ENCODE assay signal across 11 mouse cellular contexts in the genomic region with DNA sequence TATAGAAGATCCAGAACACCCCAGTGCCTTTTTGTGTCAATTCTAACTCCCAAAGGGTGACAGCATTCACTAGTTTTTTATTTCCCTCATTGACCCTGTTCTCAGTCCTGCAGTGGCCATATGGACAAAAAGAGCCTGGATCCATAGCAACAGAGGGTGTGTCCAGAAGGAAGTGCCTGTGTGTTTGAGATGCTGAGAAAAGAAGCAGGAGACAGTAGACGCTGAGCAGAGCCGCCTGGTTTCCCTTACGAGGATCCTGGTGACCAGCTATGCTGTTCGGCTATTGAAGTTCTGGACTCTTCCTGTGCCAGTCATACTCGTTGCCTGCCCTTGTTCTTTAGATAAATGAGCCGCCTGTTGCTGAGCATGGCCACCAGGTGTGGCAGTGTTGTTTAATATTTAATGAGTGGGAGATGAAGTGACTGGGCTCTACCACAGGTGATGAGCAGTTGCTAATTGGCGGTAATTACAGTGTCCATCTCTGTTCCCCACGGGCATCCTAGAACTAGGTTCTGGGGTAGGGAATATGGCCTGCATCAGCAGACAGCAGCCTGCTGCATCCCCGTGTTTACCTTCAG.
A peak's percentile ranks its signal among the peaks of the same experiment; 100 is the strongest.
DNase-seq lines count a peak whose midpoint lies in the region; ATAC-seq and TF ChIP-seq lines count a peak whose summit lies in the region.
"Had no signal": no experiment of that assay in that cellular context is flagged by ENCODE, and none has a peak within 500 bp of the region (broad histone marks: within the 10 kb centered on the region; RNA-seq: fewer than 3 reads in every experiment).

No protein-coding gene starts in this region.

- peak; percentile 42 to 57 for DNase-seq in cerebellum, adult 2 months
- DNase-seq in cerebellum, postnatal 4 days (ENCODE audit: low spot score in 2 of 2) = no peak
- DNase-seq in heart, postnatal 25 days (ENCODE audit: low spot score) = no peak
- DNase-seq in lung, embryonic 14.5 days = no peak
- no peak for DNase-seq in lung, postnatal 14 days
- no peak for DNase-seq in right cerebral cortex, postnatal 25 days
- DNase-seq: adrenal gland, adult 8-10 months; kidney, adult 18-20 months; liver, embryonic 13.5 days had no signal

- H3K4me2 ChIP-seq in heart, embryonic 16.5 days (ENCODE audit: low read depth, low read length) = no peak overlapping the region
- no peak overlapping the region for H3K4me2 ChIP-seq in lung, embryonic 14.5 days
- H3K4me2 ChIP-seq: liver, embryonic 13.5 days had no signal

- no peaks in the 10 kb centered on the region for H3K9me3 ChIP-seq in heart, embryonic 16.5 days (replicated peaks; ENCODE audit: control insufficient read depth, low read length)
- H3K9me3 ChIP-seq in lung, embryonic 14.5 days (ENCODE audit: low read depth, low read length) = no peaks in the 10 kb centered on the region
- H3K9me3 ChIP-seq: liver, embryonic 13.5 days had no signal

- no peaks in the 10 kb centered on the region for H3K27me3 ChIP-seq in cerebellum, adult 2 months (ENCODE audit: control insufficient read depth, insufficient read depth, low read length)
- no peaks in the 10 kb centered on the region for H3K27me3 ChIP-seq in heart, embryonic 16.5 days (ENCODE audit: control insufficient read depth, insufficient read depth, low read length)
- no peaks in the 10 kb centered on the region for H3K27me3 ChIP-seq in lung, embryonic 14.5 days (ENCODE audit: insufficient read depth, low read length)
- H3K27me3 ChIP-seq in small intestine, adult 2 months (ENCODE audit: control insufficient read depth, insufficient read depth, low read length) = no peaks in the 10 kb centered on the region
- H3K27me3 ChIP-seq: liver, embryonic 13.5 days had no signal

- peaks cover 2% of the 10 kb centered on the region; the same call in 1 of the 2 replicates for H3K36me3 ChIP-seq in heart, embryonic 16.5 days (ENCODE audit: control insufficient read depth, insufficient read depth)
- H3K36me3 ChIP-seq in lung, embryonic 14.5 days (ENCODE audit: insufficient read depth) = peaks cover 12% of the 10 kb centered on the region
- H3K36me3 ChIP-seq in small intestine, adult 2 months (ENCODE audit: control insufficient read depth, insufficient read depth, low read length) = peaks cover 3% of the 10 kb centered on the region; the same call in 1 of the 2 replicates

- H3K9ac ChIP-seq in heart, embryonic 16.5 days (ENCODE audit: low read length) = no peak overlapping the region
- H3K9ac ChIP-seq in lung, embryonic 14.5 days = no peak overlapping the region
- H3K9ac ChIP-seq: liver, embryonic 13.5 days had no signal

- WGBS in cerebellum, adult 2 months = 41% methylated on average over 9 of the region's 9 CpGs
- WGBS in heart, embryonic 16.5 days = 61% methylated on average over 9 of the region's 9 CpGs
- WGBS in lung, embryonic 14.5 days = 64% methylated on average over 9 of the region's 9 CpGs
- 40% methylated on average over 9 of the region's 9 CpGs for WGBS in small intestine, adult 2 months

- 0 out of 2 replicates have a peak, but pooled peaks have one; percentile 16 for TF ChIP-seq CTCF in cerebellum, adult 2 months (IDR thresholded peaks at IDR 0.05; ENCODE audit: borderline replicate concordance, insufficient read depth, low read depth, low read length)
- 0 out of 2 replicates have a peak, but pooled peaks have one; percentile 5 for TF ChIP-seq CTCF in lung, embryonic 14.5 days (IDR thresholded peaks at IDR 0.05; ENCODE audit: low read depth)
- TF ChIP-seq CTCF in small intestine, adult 2 months (IDR thresholded peaks at IDR 0.05; ENCODE audit: extremely low read depth, insufficient read length, insufficient replicate concordance, low read depth, low read length) = peak; percentile 19; the same call in 1 of the 2 replicates

- no peak overlapping the region for H3K27ac ChIP-seq in cerebellum, adult 2 months (ENCODE audit: insufficient read depth, low read length)
- peak overlapping the region; percentile 46 for H3K27ac ChIP-seq in heart, embryonic 16.5 days (ENCODE audit: low read length)
- H3K27ac ChIP-seq in lung, embryonic 14.5 days (ENCODE audit: low read depth) = 0 out of 2 replicates have a peak overlapping the region, but pooled peaks have one; percentile 12
- no peak overlapping the region for H3K27ac ChIP-seq in small intestine, adult 2 months (ENCODE audit: insufficient read depth, low read depth, low read length)
- H3K27ac ChIP-seq: liver, embryonic 13.5 days had no signal

- peaks cover 55% of the 10 kb centered on the region for H3K4me1 ChIP-seq in cerebellum, adult 2 months (ENCODE audit: control insufficient read depth, insufficient read depth, low read length)
- peaks cover 41% of the 10 kb centered on the region for H3K4me1 ChIP-seq in heart, embryonic 16.5 days (ENCODE audit: control insufficient read depth, insufficient read depth, low read length)
- peaks cover 7% of the 10 kb centered on the region; the same call in 1 of the 2 replicates for H3K4me1 ChIP-seq in lung, embryonic 14.5 days (ENCODE audit: insufficient read depth)
- H3K4me1 ChIP-seq in small intestine, adult 2 months (ENCODE audit: control insufficient read depth, insufficient read depth, insufficient read length, low read length) = peaks cover 10% of the 10 kb centered on the region

- ATAC-seq in heart, embryonic 16.5 days (replicated peaks; ENCODE audit: extremely low read depth, insufficient read depth, low FRiP score) = no peak
- no peak for ATAC-seq in lung, embryonic 14.5 days (ENCODE audit: insufficient read depth)

- intact Hi-C loops in heart, postnatal 25 days (cut with DNase I) = no loop called here

- TF ChIP-seq POLR2A in cerebellum, adult 2 months (IDR thresholded peaks at IDR 0.05; ENCODE audit: borderline replicate concordance, insufficient read depth, low read length) = no peak
- TF ChIP-seq POLR2A in small intestine, adult 2 months (IDR thresholded peaks at IDR 0.05; ENCODE audit: low read depth, low read length) = no peak

- no peak overlapping the region for H3K4me3 ChIP-seq in cerebellum, adult 2 months (replicated peaks; ENCODE audit: insufficient read depth, low read depth, low read length)
- no peak overlapping the region for H3K4me3 ChIP-seq in heart, embryonic 16.5 days (ENCODE audit: low read length)
- no peak overlapping the region for H3K4me3 ChIP-seq in lung, embryonic 14.5 days (ENCODE audit: low read depth, low read length)
- no peak overlapping the region for H3K4me3 ChIP-seq in small intestine, adult 2 months (ENCODE audit: low read depth, low read length)
- H3K4me3 ChIP-seq: liver, embryonic 13.5 days had no signal

Comparison
In these comparisons a context has a peak if more than half of its experiments do, and no peak if none do; other contexts are left out.
1. DNase-seq: peak in cerebellum, adult 2 months (2 of 2); none in cerebellum, postnatal 4 days (0 of 2), heart, postnatal 25 days (single experiment), lung, embryonic 14.5 days (single experiment), lung, postnatal 14 days (single experiment) and right cerebral cortex, postnatal 25 days (single experiment).
2. H3K27ac ChIP-seq: peak in heart, embryonic 16.5 days (single experiment) and lung, embryonic 14.5 days (single experiment); none in cerebellum, adult 2 months (single experiment) and small intestine, adult 2 months (single experiment).
3. Peak in every context shown above with its lines, with median percentiles within 50 percentile points of each other: CTCF ChIP-seq.